Mouse (Mus musculus) retina, embryonic 14.5 days (tissue): ENCODE data around the gene Atp5d.
A peak's percentile ranks its signal among the peaks of the same experiment; 100 is the strongest.

ENCODE experiments used
- DNase-seq: peaks from one replicate; pipeline ENCODE4 v3.0.0-alpha.2; 2015; ENCODE audit warnings: low spot score

The Atp5d gene

GRCm38 (mm10) chr10:80141243-80141642 lies 2.8 kb downstream of the Atp5d start:
- peak; percentile 90 for DNase-seq

- DNase-seq = peak; percentile 99
Measured at GRCm38 (mm10) chr10:80141786-80142529, 3.5 kb downstream of the Atp5d start.

GRCm38 (mm10) chr10:80142530-80142925 lies 4.1 kb downstream of the Atp5d start:
- no peak for DNase-seq

GRCm38 (mm10) chr10:80143664-80144063 lies 5.2 kb downstream of the Atp5d start:
- no peak for DNase-seq

- DNase-seq = no peak
Measured at GRCm38 (mm10) chr10:80144159-80144558, 5.7 kb downstream of the Atp5d start.

GRCm38 (mm10) chr10:80144864-80145838 lies 6.7 kb downstream of the Atp5d start:
- peak; percentile 93 for DNase-seq

GRCm38 (mm10) chr10:80145896-80146295 lies 7.5 kb downstream of the Atp5d start:
- no peak for DNase-seq

- DNase-seq = no peak
Measured at GRCm38 (mm10) chr10:80146568-80147011, 8.2 kb downstream of the Atp5d start.

- DNase-seq = peak; percentile 37
Measured at GRCm38 (mm10) chr10:80147146-80147718, 8.8 kb downstream of the Atp5d start.

- DNase-seq = peak; percentile 68
Measured at GRCm38 (mm10) chr10:80147719-80148601, 9.5 kb downstream of the Atp5d start, which contains the start of gene Midn. Gene Midn (plus strand): TSS chr10:80148272.

- peak; percentile 94 for DNase-seq
Measured at GRCm38 (mm10) chr10:80148610-80149290, 10.3 kb downstream of the Atp5d start.

GRCm38 (mm10) chr10:80149291-80150225 lies 11.1 kb downstream of the Atp5d start:
- peak; percentile 98 for DNase-seq

- DNase-seq = peak; percentile 85
Measured at GRCm38 (mm10) chr10:80150226-80151210, 12.1 kb downstream of the Atp5d start.

- DNase-seq = peak; percentile 60
Measured at GRCm38 (mm10) chr10:80151211-80152034, 13.0 kb downstream of the Atp5d start.

- peak; percentile 63 for DNase-seq
Measured at GRCm38 (mm10) chr10:80152071-80152872, 13.8 kb downstream of the Atp5d start.

GRCm38 (mm10) chr10:80152873-80153260 lies 14.4 kb downstream of the Atp5d start:
- DNase-seq = no peak

- no peak for DNase-seq
Measured at GRCm38 (mm10) chr10:80153713-80154112, 15.3 kb downstream of the Atp5d start.
